8 mouse cellular contexts compared by ENCODE assay signal in the genomic region with DNA sequence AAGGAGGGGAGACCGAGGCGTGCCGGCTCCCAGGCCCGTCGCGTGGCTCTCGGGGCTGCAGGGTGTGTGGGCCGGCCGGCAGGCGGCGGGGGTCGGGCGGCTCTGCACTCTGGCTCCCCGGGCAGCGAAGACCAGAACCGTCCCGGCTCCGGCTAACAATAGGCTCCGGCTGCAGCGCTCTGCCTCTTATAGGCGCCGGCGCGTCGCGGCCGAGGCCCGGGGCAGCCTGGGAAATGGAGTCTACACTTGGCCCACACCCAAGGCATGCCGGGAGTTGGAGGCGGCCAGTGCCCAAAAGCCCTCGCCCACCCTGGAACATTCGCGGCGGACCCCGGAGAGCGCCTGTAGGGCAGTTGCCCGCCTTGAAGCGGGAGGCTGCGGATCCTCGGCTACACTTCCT. TPM values are rescaled to one million over a fixed set of nuclear protein-coding genes. Genes with fewer than 3 reads are reported as not detected.
DNase-seq lines count a peak whose midpoint lies in the region; ATAC-seq and TF ChIP-seq lines count a peak whose summit lies in the region.

A gene (minus strand): TSS at position 387 of the 400 bp plus-strand sequence.

- peak; percentile 82 for ATAC-seq in erythroblast, adult 5-6 weeks (replicated peaks; ENCODE audit: low FRiP score, poor library complexity, severe bottlenecking)
- peak; percentile 96 for ATAC-seq in heart, embryonic 12.5 days (ENCODE audit: insufficient number of reproducible peaks, low FRiP score)
- ATAC-seq in kidney, postnatal 0 days (replicated peaks; ENCODE audit: low FRiP score, low read depth) = peak; percentile 95
- peak; percentile 98 for ATAC-seq in liver, embryonic 11.5 days (replicated peaks; ENCODE audit: low FRiP score)
- ATAC-seq in stomach, embryonic 14.5 days (ENCODE audit: insufficient number of reproducible peaks, insufficient read depth, low FRiP score, low read depth) = peak; percentile 95

- H3K36me3 ChIP-seq in heart, embryonic 12.5 days = no peaks in the 10 kb centered on the region
- H3K36me3 ChIP-seq in kidney, postnatal 0 days (ENCODE audit: insufficient read depth, low read length) = no peaks in the 10 kb centered on the region
- H3K36me3 ChIP-seq in liver, embryonic 11.5 days (ENCODE audit: control insufficient read depth, insufficient read depth, low read length) = 0 out of 2 replicates have a peak, but pooled peaks cover 2% of the 10 kb centered on the region
- H3K36me3 ChIP-seq in stomach, embryonic 14.5 days (ENCODE audit: control insufficient read depth, insufficient read depth, low read length) = no peaks in the 10 kb centered on the region

- peak within 1 kb of the TSS; percentile 80 for H3K27ac ChIP-seq in heart, embryonic 12.5 days (ENCODE audit: poor library complexity, severe bottlenecking)
- peak within 1 kb of the TSS; percentile 90 for H3K27ac ChIP-seq in kidney, postnatal 0 days
- H3K27ac ChIP-seq in liver, embryonic 11.5 days (ENCODE audit: low read depth, low read length) = peak within 1 kb of the TSS; percentile 77
- peak within 1 kb of the TSS; percentile 95 for H3K27ac ChIP-seq in stomach, embryonic 14.5 days (ENCODE audit: low read length)

- H3K9me3 ChIP-seq in heart, embryonic 12.5 days (replicated peaks) = no peaks in the 10 kb centered on the region
- H3K9me3 ChIP-seq in kidney, postnatal 0 days (replicated peaks; ENCODE audit: low read length) = no peaks in the 10 kb centered on the region
- H3K9me3 ChIP-seq in liver, embryonic 11.5 days (ENCODE audit: control insufficient read depth, low read length) = no peaks in the 10 kb centered on the region
- H3K9me3 ChIP-seq in stomach, embryonic 14.5 days (ENCODE audit: control insufficient read depth, low read depth, low read length) = no peaks in the 10 kb centered on the region; the same call in 1 of the 2 replicates

- under 1% methylated on average over 40 of the region's 40 CpGs for WGBS in heart, embryonic 12.5 days
- under 1% methylated on average over 40 of the region's 40 CpGs for WGBS in kidney, postnatal 0 days
- under 1% methylated on average over 39 of the region's 40 CpGs for WGBS in liver, embryonic 11.5 days
- WGBS in stomach, embryonic 14.5 days = 0% methylated on average over 40 of the region's 40 CpGs

- TF ChIP-seq CTCF in kidney, postnatal 0 days (IDR thresholded peaks at IDR 0.05; ENCODE audit: low read depth) = peak; percentile 65

- DNase-seq in B cell, adult 2 months = peak; percentile 84 to 85
- peak; percentile 96 for DNase-seq in brain, adult 2 months (ENCODE audit: low read depth, low spot score)
- DNase-seq in kidney, postnatal 0 days (ENCODE audit: low spot score) = peak; percentile 96
- DNase-seq in liver, embryonic 11.5 days (ENCODE audit: low spot score) = peak; percentile 94
- peak; percentile 89 for DNase-seq in naive thymus-derived CD4-positive, alpha-beta T cell, adult 2 months (ENCODE audit: low read depth)

- H3K4me3 ChIP-seq in heart, embryonic 12.5 days = peak within 1 kb of the TSS; percentile 67
- peak within 1 kb of the TSS; percentile 88 for H3K4me3 ChIP-seq in kidney, postnatal 0 days (replicated peaks; ENCODE audit: low read depth, low read length)
- peak within 1 kb of the TSS; percentile 76 for H3K4me3 ChIP-seq in liver, embryonic 11.5 days (ENCODE audit: low read depth, low read length)
- H3K4me3 ChIP-seq in stomach, embryonic 14.5 days (ENCODE audit: low read depth, low read length) = peak within 1 kb of the TSS; percentile 86

- H3K9ac ChIP-seq in heart, embryonic 12.5 days = peak within 1 kb of the TSS; percentile 88
- peak within 1 kb of the TSS; percentile 89 for H3K9ac ChIP-seq in kidney, postnatal 0 days (ENCODE audit: low read depth, low read length)
- H3K9ac ChIP-seq in liver, embryonic 11.5 days (ENCODE audit: low read depth, low read length) = peak within 1 kb of the TSS; percentile 85
- peak within 1 kb of the TSS; percentile 93 for H3K9ac ChIP-seq in stomach, embryonic 14.5 days (replicated peaks; ENCODE audit: low read depth, low read length)

- H3K27me3 ChIP-seq in heart, embryonic 12.5 days (replicated peaks) = no peaks in the 10 kb centered on the region
- H3K27me3 ChIP-seq in kidney, postnatal 0 days (ENCODE audit: insufficient read depth, low read length) = no peaks in the 10 kb centered on the region
- H3K27me3 ChIP-seq in liver, embryonic 11.5 days (replicated peaks; ENCODE audit: control insufficient read depth, insufficient read depth, low read length) = no peaks in the 10 kb centered on the region
- H3K27me3 ChIP-seq in stomach, embryonic 14.5 days (ENCODE audit: control insufficient read depth, insufficient read depth, low read length) = no peaks in the 10 kb centered on the region

- peak within 1 kb of the TSS; percentile 78 for H3K4me2 ChIP-seq in heart, embryonic 12.5 days
- H3K4me2 ChIP-seq in kidney, postnatal 0 days (ENCODE audit: low read length) = peak within 1 kb of the TSS; percentile 98
- peak within 1 kb of the TSS; percentile 99 for H3K4me2 ChIP-seq in liver, embryonic 11.5 days
- H3K4me2 ChIP-seq in stomach, embryonic 14.5 days (replicated peaks; ENCODE audit: low read depth, low read length) = peak within 1 kb of the TSS; percentile 87

- H3K4me1 ChIP-seq in heart, embryonic 12.5 days (replicated peaks) = peaks cover 35% of the 10 kb centered on the region
- H3K4me1 ChIP-seq in kidney, postnatal 0 days (replicated peaks; ENCODE audit: insufficient read depth, low read length) = peaks cover 25% of the 10 kb centered on the region; the same call in 1 of the 2 replicates
- H3K4me1 ChIP-seq in liver, embryonic 11.5 days (replicated peaks; ENCODE audit: control insufficient read depth, insufficient read depth, low read length) = peaks cover 18% of the 10 kb centered on the region
- H3K4me1 ChIP-seq in stomach, embryonic 14.5 days (ENCODE audit: control insufficient read depth, insufficient read depth, low read length) = peaks cover 32% of the 10 kb centered on the region

RNA-seq across cellular contexts. Expression of the gene that starts here (rescaled TPM):
- 0.21 TPM in 1 of 2 replicates, not detected in the other for total RNA-seq in erythroblast, adult 5-6 weeks (2015; ENCODE audit: low replicate concordance)
- 0.51 and 0.98 TPM in 2 replicates for total RNA-seq in erythroblast, adult 5-6 weeks (2017; ENCODE audit: low replicate concordance)
- 12.0 and 12.1 TPM in 2 replicates for polyA plus RNA-seq in heart, embryonic 12.5 days (2016; fragmentation: Nextera tagmentation; extraction: Ambion mirVana)
- 10.4 and 10.9 TPM in 2 replicates for polyA plus RNA-seq in kidney, postnatal 0 days (2015; fragmentation: Nextera tagmentation; extraction: Ambion mirVana)
- polyA plus RNA-seq in liver, embryonic 11.5 days (2014; fragmentation: Nextera tagmentation; extraction: Ambion mirVana) = 6.5 and 7.5 TPM in 2 replicates
- 12.0 and 12.6 TPM in 2 replicates for polyA plus RNA-seq in stomach, embryonic 14.5 days (2014; fragmentation: Nextera tagmentation; extraction: Ambion mirVana)

Comparison
In these comparisons a context has a peak if more than half of its experiments do, and no peak if none do; other contexts are left out.
1. Peak in every context shown above with its lines: DNase-seq, ATAC-seq, H3K4me3 ChIP-seq and H3K27ac ChIP-seq.
2. Peak in ATAC-seq in erythroblast, adult 5-6 weeks; RNA of the gene not detected or under 1 TPM.